Mouse (Mus musculus) cortical plate, adult 2 months (tissue): ENCODE data around the gene Ern2.

Experiments used
- CTCF ChIP-seq: fragments of 200-500 bp; IDR thresholded peaks from 2 replicates; pipeline ENCODE4 v1.5.1; 2011; ENCODE audit warnings: mild to moderate bottlenecking, control low read depth, low read length; ENCODE audit not compliant: insufficient read depth; ENCODE audit errors: extremely low read depth
- POLR2A ChIP-seq: fragments of 200-500 bp; IDR thresholded peaks from 2 replicates; pipeline ENCODE4 v1.6.1; 2011; ENCODE audit warnings: mild to moderate bottlenecking, low read length, control low read depth; ENCODE audit not compliant: insufficient read depth; ENCODE audit errors: extremely low read depth

GRCm38 (mm10) chr7:122189484-122189883 lies 3.5 kb upstream of the Ern2 start:
- TF ChIP-seq POLR2A (no peak), CTCF (peak; percentile 69)
